Mouse (Mus musculus) liver, adult 2 months (tissue): ENCODE measurements around the gene AC131692.1. TPM values are rescaled to one million over a fixed set of nuclear protein-coding genes. Genes with fewer than 3 reads are reported as not detected.

ENCODE experiments used
- DNase-seq: peaks from one replicate; pipeline ENCODE4 v3.0.0-alpha.2; 2011; ENCODE audit warnings: low read depth, low spot score; ENCODE audit errors: extremely low read depth
- H3K27ac ChIP-seq: fragments of 200-500 bp; replicated peaks from 2 replicates; pipeline ENCODE4 v1.5.1; 2012; ENCODE audit warnings: low read depth, mild to moderate bottlenecking, control low read depth, inconsistent platforms, low read length; ENCODE audit not compliant: insufficient read depth
- H3K27me3 ChIP-seq: fragments of 200-500 bp; 2 replicates; pipeline ENCODE4 v1.6.1; 2012; ENCODE audit warnings: mild to moderate bottlenecking, moderate library complexity, low read length, inconsistent platforms; ENCODE audit not compliant: control insufficient read depth, insufficient read depth
- H3K36me3 ChIP-seq: fragments of 200-500 bp; 2 replicates; pipeline ENCODE4 v1.6.1; 2012; ENCODE audit warnings: low read length, inconsistent platforms; ENCODE audit not compliant: control insufficient read depth, insufficient read depth
- H3K4me1 ChIP-seq: fragments of 200-500 bp; 2 replicates; pipeline ENCODE4 v1.6.1; 2011; ENCODE audit warnings: low read length; ENCODE audit not compliant: control insufficient read depth, insufficient read depth
- H3K4me3 ChIP-seq: fragments of 200-500 bp; 2 replicates; pipeline ENCODE4 v1.5.1; 2011; ENCODE audit warnings: low read depth, mild to moderate bottlenecking, control low read depth, low read length, moderate library complexity; ENCODE audit not compliant: insufficient read depth
- H3K79me2 ChIP-seq: fragments of 200-500 bp; 2 replicates; pipeline ENCODE4 v1.6.1; 2012; ENCODE audit warnings: inconsistent platforms, mild to moderate bottlenecking, low read length, moderate library complexity; ENCODE audit not compliant: control insufficient read depth, insufficient read depth
- H3K9ac ChIP-seq: fragments of 200-500 bp; 2 replicates; pipeline ENCODE4 v1.6.1; 2012; ENCODE audit warnings: low read depth, mild to moderate bottlenecking, control low read depth, inconsistent platforms, low read length
- CTCF ChIP-seq: fragments of 200-500 bp; IDR thresholded peaks from 2 replicates; pipeline ENCODE4 v1.5.1; 2011; ENCODE audit warnings: low read depth, low read length, control low read depth
- POLR2A ChIP-seq: fragments of 200-500 bp; IDR thresholded peaks from 2 replicates; pipeline ENCODE4 v1.6.1; 2011; ENCODE audit warnings: low read length, control low read depth; ENCODE audit not compliant: insufficient read depth; ENCODE audit errors: extremely low read depth
- WGBS: fragments of 180-500 bp; shearing (Covaris S2); methylation state at CpG from one replicate; pipeline ENCODE4 v1.1.7; 2018; 5-methylcytosine and 5-hydroxymethylcytosine counted together
- polyA plus RNA-seq: library from polyadenylated mRNA; depleted of rRNA; stranded (reverse); fragments of >200 nt; gene quantifications from 2 replicates; pipeline ENCODE4 v1.2.3, GENCODE M21; 2012
- total RNA-seq: library from RNA; depleted of rRNA; stranded (reverse); fragments of >200 nt; gene quantifications from 2 replicates; pipeline ENCODE4 v1.2.3, GENCODE M21; 2014

Gene AC131692.1
- total and polyA plus RNA-seq, 2 experiments: not detected

DNA sequence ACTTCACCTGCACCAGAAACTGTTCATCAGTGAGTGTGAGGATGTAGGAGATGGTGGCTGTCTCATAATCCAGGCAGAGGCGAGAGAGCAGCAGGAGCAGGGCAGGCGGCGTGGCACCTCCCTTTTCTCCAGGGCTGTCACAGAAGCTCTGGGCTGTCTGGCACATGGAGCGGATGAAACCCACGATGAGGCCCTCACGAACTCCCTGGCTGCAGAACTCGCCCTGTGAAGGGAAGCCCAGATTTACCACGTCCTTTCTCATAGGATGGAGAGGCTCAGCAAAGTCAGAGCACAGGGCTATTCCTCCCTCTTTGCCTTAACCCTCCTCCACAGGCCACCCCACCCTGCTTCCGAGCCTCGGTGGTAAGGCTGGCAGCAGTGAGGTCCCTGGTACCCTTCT lies 24.4 kb upstream of the AC131692.1 start:
- Histone ChIP-seq H3K36me3 (no peaks in the 10 kb centered on the region; the same call in 1 of the 2 replicates), H3K4me1 (peaks cover 12% of the 10 kb centered on the region)
- 94% methylated on average over 10 of the region's 10 CpGs for WGBS

DNA sequence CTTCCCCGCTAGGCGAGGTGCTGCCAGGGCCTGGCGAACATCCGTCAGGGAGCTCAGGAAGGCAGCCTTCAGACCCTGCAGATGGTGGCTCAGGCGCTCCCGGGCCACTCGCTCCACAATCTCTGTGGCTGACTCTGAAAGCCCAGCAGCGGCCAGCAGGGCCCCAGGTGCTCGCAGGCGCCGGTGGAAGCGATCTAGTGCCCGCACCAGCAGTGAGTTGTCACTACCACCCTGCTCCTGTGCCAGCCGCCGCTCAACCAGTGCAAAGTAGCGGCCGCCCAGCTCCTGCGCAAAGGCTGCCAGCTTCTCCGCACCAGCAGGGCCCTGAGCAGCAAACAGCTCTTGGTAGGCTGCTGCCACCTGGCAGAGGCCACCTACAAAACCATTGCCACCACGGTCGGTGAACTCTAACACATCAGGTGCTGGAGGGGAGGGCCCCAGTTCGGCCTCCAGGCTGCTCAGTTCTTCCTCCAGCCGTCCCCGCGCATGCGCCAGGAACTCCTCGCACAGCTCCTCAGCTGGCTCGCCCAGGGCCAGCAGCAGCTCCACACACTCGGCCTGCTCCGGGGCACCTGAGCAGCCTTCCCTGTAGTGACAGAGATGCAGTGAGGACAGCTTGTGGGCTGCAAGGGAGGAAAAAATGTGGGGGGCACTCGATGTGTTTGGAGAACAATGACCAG lies 23.5 kb upstream of the AC131692.1 start:
- DNase-seq: no peak
- 93% methylated on average over 31 of the region's 31 CpGs for WGBS
- TF ChIP-seq CTCF (no peak), POLR2A (no peak)

More for the DNA sequence above, 24.4 kb upstream of the AC131692.1 start:
- H3K27me3 ChIP-seq: no peaks in the 10 kb centered on the region
- H3K27ac ChIP-seq: no peak overlapping the region
- no peak overlapping the region for H3K4me3 ChIP-seq
- DNase-seq: no peak
- peaks cover 5% of the 10 kb centered on the region; the same call in 1 of the 2 replicates for H3K79me2 ChIP-seq
- no peak overlapping the region for H3K9ac ChIP-seq
- TF ChIP-seq POLR2A: no peak
- TF ChIP-seq CTCF: no peak

DNA sequence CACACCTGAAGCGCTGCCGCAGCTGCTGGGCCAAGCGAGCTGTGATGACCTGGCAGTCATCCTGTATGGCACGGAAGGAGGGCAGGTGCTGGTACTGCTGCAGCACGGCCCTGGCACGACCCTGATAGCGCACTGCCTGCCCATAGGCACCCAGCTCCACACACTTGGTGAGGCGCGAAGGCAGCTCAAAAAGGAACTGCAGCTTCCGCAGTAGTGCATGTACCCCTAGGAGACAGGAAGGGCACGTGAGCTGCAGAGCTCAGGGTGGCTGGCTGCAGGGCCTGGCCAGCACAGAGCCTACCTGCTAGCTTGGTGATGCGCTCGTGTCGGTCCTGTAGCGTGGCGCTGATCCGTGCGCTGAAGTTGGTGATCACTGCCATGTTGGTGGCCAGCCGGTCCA lies 23.0 kb upstream of the AC131692.1 start:
- TF ChIP-seq POLR2A: no peak
- Histone ChIP-seq H3K79me2 (peaks cover 7% of the 10 kb centered on the region; the same call in 1 of the 2 replicates), H3K4me1 (peaks cover 10% of the 10 kb centered on the region), H3K27ac (no peak overlapping the region), H3K36me3 (no peaks in the 10 kb centered on the region; the same call in 1 of the 2 replicates), H3K27me3 (no peaks in the 10 kb centered on the region), H3K4me3 (no peak overlapping the region), H3K9ac (no peak overlapping the region)
- DNase-seq: no peak
- 96% methylated on average over 19 of the region's 19 CpGs for WGBS

More for the DNA sequence above, 23.5 kb upstream of the AC131692.1 start:
- H3K4me1 ChIP-seq: peaks cover 12% of the 10 kb centered on the region
- H3K79me2 ChIP-seq: peaks cover 5% of the 10 kb centered on the region; the same call in 1 of the 2 replicates
- H3K36me3 ChIP-seq: no peaks in the 10 kb centered on the region; the same call in 1 of the 2 replicates
- no peak overlapping the region for H3K9ac ChIP-seq
- H3K27ac ChIP-seq: no peak overlapping the region
- H3K27me3 ChIP-seq: no peaks in the 10 kb centered on the region
- no peak overlapping the region for H3K4me3 ChIP-seq

DNA sequence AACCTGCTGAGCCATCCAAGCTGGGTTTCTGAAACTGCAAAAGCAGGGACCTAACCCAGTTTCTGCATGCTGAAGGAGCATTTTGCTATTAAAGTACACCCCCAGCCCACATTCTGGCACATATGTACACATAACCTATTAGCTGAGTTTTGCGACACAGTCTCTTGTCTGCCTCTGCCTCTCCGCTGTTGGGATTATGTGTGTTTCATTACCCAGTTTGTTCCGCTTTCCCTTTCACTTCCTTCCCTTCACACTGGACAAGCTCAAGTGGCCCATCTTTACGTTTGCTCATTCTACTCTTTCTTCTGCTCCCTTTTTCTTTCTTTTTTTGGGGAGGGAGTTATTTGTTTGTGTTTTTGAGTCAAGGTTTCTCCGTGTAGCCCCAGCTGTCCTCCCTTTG lies 20.3 kb upstream of the AC131692.1 start:
- H3K4me3 ChIP-seq: no peak overlapping the region
- H3K27me3 ChIP-seq: no peaks in the 10 kb centered on the region
- H3K36me3 ChIP-seq: no peaks in the 10 kb centered on the region; the same call in 1 of the 2 replicates
- no peak for TF ChIP-seq POLR2A
- TF ChIP-seq CTCF: no peak
- peaks cover 5% of the 10 kb centered on the region for H3K4me1 ChIP-seq
- H3K27ac ChIP-seq: no peak overlapping the region
- H3K79me2 ChIP-seq: peaks cover 6% of the 10 kb centered on the region; the same call in 1 of the 2 replicates
- DNase-seq: no peak
- WGBS: 90% methylated on average over 5 of the region's 5 CpGs
- H3K9ac ChIP-seq: no peak overlapping the region

DNA sequence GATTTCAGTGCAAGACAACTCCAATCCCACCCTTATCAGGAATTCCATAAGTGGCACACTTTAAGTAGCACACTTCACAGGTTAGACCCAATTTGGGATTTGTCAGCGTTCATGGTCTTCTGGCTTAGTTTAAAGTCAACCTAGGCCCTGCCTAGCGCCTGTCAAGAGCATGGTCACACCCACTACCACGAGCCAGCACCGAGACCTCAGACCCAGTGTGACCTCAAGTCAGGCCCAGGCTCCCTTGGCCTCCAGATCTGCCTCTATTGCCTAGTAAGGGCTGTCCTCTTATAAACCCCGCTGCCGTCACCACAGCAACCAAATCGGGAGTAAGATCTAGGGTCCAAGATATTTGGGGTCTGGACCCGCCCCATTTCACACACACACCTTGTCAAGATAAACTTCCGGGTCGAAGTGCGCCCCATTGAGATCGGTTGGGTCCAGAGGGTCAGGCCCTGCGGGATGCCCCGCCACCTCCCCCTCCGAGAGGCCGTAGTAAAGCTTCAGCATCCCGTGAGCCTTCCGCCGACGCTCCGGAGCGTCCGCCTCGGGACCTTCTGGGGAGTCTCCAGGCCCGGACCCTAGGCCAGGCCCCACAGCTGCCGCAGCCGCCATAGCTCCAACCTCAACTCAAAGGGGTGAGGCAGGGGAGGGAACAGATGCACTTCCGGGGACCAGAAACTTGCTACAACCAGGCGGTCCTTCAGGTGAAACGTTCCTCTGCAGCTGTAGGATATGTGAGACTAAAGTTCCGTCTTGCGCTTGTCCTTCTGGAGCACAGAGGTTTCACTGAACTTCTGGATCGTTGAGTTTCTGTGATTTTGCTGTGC lies 17.4 kb upstream of the AC131692.1 start, which contains the start of gene Vps51:
Gene Vps51 (minus strand): TSS at position 668 of the 830 bp plus-strand sequence.
- H3K4me3 ChIP-seq: peak within 1 kb of the TSS; percentile 81
- peaks cover 5% of the 10 kb centered on the region for H3K4me1 ChIP-seq
- WGBS: under 1% methylated on average over 33 of the region's 33 CpGs
- H3K27ac ChIP-seq: peak within 1 kb of the TSS; percentile 84
- peak; percentile 92 for DNase-seq
- peaks cover 6% of the 10 kb centered on the region; the same call in 1 of the 2 replicates for H3K79me2 ChIP-seq
- peak within 1 kb of the TSS; percentile 79 for H3K9ac ChIP-seq
- no peak for TF ChIP-seq POLR2A
- TF ChIP-seq CTCF: no peak
- H3K27me3 ChIP-seq: no peaks in the 10 kb centered on the region
- H3K36me3 ChIP-seq: no peaks in the 10 kb centered on the region; the same call in 1 of the 2 replicates
